Mouse (Mus musculus) ES-E14 (cell line): Measurements from ENCODE around the gene Hivep3.

Source experiments
- CHD2 ChIP-seq: IDR thresholded peaks from 2 replicates; pipeline ENCODE4 v1.6.1; 2014; ENCODE audit warnings: mild to moderate bottlenecking, low read depth, low read length, inconsistent platforms
- HCFC1 ChIP-seq: IDR thresholded peaks from 2 replicates; pipeline ENCODE4 v1.6.1; 2012; ENCODE audit warnings: low read length, inconsistent platforms, borderline replicate concordance; ENCODE audit not compliant: insufficient read depth
- ZC3H11A ChIP-seq: IDR thresholded peaks from 2 replicates; pipeline ENCODE4 v1.6.1; 2012; ENCODE audit warnings: low read depth, mild to moderate bottlenecking, inconsistent platforms, low read length, borderline replicate concordance
- ZNF384 ChIP-seq: IDR thresholded peaks from 2 replicates; pipeline ENCODE4 v1.6.1; 2012; ENCODE audit warnings: low read depth, low read length, inconsistent platforms

DNA sequence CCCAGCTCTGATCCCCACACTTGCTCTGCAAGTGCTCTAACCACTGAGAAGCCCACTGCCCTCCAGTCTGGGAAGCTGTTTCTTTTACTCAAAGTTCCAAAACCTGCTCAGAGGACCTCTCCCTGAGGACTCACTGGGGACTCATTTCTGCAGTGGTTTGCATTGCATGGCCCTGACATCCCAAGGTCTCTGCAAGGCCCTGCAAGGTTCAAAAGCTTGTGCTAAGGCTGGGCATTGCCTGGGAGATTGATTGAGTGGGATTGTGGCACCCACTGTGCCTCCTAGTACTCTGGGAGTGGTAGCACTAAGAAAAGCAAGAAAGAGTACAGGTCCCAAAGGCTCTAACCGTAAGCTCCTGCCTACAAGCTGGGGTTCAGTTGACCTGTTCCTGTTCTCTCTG lies 279.3 kb downstream of the Hivep3 start:
- TF ChIP-seq ZC3H11A = no peak
- no peak for TF ChIP-seq HCFC1
- no peak for TF ChIP-seq CHD2
- no peak for TF ChIP-seq ZNF384
